Mouse (Mus musculus): ENCODE results near the gene Rbms2.

The Rbms2 gene

DNA sequence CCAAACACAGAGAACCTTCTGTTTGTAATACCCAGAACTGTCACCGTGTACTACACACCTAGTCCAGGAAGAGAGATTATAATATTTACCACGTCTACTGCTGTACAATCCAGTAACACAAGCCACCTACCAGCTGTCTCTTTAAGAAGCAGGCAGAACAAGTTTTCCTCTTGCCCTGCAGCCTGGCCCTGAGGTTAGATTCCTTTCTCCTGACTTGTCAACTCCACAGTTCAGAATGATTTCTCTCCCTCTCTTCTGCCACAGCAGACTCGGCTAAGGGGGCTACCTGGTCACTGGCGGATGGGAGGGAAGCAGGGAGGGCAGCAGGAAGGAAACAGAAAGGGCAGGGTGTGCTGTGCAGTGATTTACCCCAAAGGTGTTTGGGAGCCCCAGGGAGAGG, 36.4 kb downstream of the Rbms2 start:
- CTCF ChIA-PET = no interaction called here

- CTCF ChIA-PET = interaction anchor here (0.7 kb wide), 1 partner anchor 25 kb away, joined by 3 read pairs; no protein-coding TSS in a partner anchor
Observed at GRCm38 (mm10) chr10:128142165-128142564, 37.9 kb downstream of the Rbms2 start.

DNA sequence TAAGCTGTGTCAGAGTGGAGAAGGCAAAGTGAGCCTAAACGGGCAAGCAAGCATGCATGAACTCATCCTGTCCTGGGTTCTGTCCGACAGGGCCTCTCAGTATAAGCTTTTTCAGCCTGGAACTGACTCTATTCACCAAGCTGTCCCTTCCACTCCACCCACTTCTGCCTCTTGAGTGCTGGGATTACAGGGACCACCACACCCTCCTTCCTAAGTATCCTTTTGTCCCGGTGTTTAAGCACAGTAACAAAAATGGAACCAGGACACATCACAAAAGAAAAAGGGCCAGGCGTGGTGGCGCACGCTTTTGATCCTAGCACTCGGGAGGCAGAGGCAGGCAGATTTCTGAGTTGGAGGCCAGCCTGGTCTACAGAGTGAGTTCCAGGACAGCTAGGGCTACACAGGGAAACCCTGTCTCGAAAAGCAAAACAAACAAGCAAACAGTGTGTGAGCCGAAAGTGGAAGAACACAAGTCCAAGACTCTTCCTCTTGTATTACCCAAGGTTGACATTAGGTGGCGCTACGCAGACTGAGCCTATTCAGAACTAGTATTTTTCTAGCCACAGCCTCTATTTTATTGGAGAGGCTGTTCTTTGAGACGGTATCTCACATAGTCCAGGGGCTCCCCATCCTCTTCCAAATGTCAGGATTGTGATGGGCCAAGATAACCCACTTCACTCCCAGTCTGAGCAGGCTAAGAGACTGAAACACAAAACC, 39.7 kb downstream of the Rbms2 start:
- CTCF ChIA-PET = interaction anchor here (0.6 kb wide), 1 partner anchor 85 kb away, joined by 3 read pairs; no protein-coding TSS in a partner anchor

DNA sequence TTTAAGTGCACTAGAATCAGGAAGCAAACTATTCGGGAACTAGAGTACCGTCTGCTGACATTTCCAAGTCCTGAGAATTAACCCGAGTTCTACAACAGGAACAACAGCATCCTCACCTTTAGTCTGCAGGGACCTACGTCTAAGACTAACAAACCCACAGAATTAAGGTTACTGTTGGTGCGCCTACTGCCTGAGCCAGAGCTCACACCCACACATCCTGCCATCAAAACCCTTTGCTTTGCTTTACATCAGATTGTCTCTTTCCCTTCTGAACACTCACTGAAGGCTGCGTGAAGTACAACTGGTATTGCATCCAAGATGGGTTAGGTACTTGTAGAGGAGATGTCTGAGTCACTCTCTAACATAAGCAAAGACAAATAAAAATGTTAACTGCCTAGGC, 44.7 kb downstream of the Rbms2 start:
- CTCF ChIA-PET = no interaction called here

DNA sequence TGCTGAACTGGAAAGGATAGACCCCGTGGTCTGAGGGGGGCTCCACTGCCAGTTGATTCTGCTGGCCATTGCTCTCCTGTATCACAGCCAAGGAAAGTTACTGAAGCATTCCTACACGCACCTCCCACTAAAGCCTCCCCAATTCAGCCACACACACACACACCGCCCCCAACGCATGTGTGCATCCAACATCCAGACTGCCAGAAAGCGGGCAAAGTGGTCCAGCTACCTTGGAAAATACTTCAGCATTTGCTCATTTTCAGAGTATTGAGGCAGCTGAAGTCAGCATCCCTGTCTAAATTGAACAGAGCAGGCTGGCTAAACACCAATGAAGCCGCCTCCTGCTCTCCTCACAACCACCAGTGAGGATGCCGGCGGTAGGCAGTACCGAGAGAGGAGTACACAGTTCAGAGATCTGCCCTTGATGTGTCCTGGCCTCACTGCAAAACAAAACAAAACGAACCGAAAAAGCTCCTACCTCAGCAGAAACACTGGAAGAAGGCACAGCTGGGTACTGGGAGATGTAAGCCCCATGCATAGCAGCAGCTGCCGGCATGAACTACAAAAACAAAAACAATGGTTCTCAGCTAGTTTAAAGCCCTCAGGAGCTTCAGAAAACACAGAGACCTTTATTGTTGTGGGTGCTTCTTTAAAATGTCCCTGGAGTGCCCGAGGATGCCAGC, 46.3 kb downstream of the Rbms2 start:
- CTCF ChIA-PET = no interaction called here

- CTCF ChIA-PET = no interaction called here
Observed at GRCm38 (mm10) chr10:128131812-128132211, 48.3 kb downstream of the Rbms2 start.

DNA sequence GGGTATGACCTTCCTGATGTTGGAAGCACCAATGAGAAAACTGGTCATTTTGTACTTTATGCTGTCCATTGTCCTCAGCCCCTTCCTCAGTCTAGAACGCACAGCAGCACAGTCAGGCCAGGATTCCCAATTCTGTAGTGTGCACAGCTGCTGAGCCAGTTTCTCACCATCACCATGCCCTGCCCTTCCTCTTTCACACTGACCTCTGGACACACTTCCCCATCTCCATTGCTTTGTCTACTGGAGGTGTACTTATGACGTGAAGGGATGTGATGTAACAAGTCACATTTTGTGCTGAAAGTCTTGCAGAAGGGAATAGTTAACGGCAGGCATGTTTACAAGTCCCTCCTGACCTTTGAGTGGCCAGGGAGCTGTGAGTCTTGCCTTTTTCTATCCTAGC, 48.8 kb downstream of the Rbms2 start:
- CTCF ChIA-PET = no interaction called here

- CTCF ChIA-PET = no interaction called here
Observed at GRCm38 (mm10) chr10:128128143-128128542, 52.0 kb downstream of the Rbms2 start.

- CTCF ChIA-PET = no interaction called here
Observed at GRCm38 (mm10) chr10:128127497-128127896, 52.6 kb downstream of the Rbms2 start.

- CTCF ChIA-PET = no interaction called here
Observed at GRCm38 (mm10) chr10:128125951-128126350, 54.1 kb downstream of the Rbms2 start.

- CTCF ChIA-PET = no interaction called here
Observed at GRCm38 (mm10) chr10:128124831-128125230, 55.3 kb downstream of the Rbms2 start.

DNA sequence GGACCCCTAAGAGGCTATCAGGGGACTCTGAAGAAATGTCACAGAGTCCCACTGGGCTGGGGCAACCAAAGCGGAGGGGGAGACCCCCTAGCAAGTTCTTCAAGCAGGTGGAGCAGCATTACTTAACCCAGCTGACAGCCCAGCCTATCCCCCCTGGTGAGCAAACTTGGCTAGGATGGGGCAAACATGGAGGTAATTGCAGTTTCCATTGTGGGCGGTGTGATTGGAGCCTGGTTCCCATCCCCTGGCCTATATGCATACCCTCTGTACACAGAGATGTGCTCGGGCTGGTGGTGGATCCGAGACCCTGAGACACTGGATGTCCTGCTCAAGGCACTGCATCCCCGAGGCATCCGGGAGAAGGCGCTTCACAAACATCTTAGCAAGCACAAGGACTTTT, 56.3 kb downstream of the Rbms2 start:
- CTCF ChIA-PET = no interaction called here

GRCm38 (mm10) chr10:128111227-128111626, 68.9 kb downstream of the Rbms2 start:
- CTCF ChIA-PET = interaction anchor here (0.6 to 1.1 kb wide), 4 partner anchors 9 to 653 kb away, joined by 3 to 6 read pairs (median 4); no protein-coding TSS in a partner anchor

GRCm38 (mm10) chr10:128110103-128110761, 69.9 kb downstream of the Rbms2 start:
- CTCF ChIA-PET = no interaction called here

GRCm38 (mm10) chr10:128097587-128097971, 82.5 kb downstream of the Rbms2 start:
- CTCF ChIA-PET = interaction anchor here (1.5 kb wide), 1 partner anchor 15 kb away, joined by 3 read pairs; the partner anchor contains the start of gene Atp5b

DNA sequence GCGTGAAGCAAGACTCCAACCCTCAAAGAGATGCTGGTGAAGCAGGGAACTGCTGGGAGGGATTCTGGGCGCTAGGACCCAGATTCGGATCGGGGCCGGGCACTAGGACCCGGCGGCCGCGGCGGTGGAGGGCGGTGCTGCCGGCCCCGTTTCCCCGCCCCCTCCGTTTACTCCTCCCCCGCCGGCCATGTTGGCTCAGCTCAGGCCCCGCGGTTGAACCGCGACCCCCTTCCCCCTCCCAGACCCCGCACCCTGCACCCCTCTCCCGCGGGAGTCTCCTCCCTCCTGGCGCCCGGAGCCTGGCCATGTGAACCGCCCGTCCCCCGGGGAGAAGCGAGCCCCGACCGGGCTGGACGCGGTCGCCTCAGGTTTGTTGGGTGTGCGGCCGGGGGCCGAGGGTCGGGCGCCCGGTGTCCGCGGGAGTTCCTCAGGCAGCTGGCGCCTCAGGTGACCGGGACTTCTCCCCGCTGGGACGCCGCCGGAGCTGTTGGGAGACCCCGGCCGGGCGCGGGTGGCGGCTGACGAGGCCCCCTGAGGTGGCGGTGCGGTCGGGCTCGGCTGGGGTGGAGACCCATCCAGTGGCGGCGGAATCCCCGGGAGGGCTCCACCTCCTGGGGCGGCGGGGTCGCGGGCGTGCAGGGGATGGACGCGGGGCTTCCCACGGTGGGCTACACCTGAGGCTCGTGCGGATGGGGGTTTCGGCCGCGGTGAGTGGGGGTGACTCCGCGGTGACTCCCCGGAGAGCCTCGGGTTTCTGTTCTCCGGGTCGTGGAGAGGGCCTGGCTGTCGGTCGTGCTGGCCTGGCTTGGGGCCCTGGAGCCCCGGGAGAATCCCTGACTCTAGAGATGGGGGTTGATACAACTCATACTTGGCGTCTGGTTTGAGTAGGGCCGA, 83.2 kb downstream of the Rbms2 start:
- CTCF ChIA-PET = interaction anchor here (0.5 to 1.5 kb wide), 2 partner anchors 14 to 709 kb away, joined by 3 read pairs; partner anchors contain the start of gene Atp5b

DNA sequence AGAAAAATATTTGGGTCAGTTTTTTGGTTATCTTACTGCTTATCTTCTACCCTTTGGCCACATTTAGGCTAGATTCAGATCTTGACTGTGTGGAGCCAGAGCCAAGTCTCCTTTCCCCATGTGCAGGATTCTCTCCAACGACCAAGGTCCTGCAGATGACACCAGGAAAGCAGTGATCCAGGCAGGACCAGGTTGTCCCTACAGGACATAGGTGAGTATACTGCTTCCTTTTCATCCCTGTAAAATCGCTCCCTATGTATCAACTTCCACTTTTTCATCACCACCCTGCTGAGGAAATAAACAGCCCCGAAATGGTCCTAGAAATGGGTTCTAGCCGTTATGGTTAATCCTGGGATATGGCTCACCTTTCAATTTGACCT, 83.8 kb downstream of the Rbms2 start:
- CTCF ChIA-PET = no interaction called here

DNA sequence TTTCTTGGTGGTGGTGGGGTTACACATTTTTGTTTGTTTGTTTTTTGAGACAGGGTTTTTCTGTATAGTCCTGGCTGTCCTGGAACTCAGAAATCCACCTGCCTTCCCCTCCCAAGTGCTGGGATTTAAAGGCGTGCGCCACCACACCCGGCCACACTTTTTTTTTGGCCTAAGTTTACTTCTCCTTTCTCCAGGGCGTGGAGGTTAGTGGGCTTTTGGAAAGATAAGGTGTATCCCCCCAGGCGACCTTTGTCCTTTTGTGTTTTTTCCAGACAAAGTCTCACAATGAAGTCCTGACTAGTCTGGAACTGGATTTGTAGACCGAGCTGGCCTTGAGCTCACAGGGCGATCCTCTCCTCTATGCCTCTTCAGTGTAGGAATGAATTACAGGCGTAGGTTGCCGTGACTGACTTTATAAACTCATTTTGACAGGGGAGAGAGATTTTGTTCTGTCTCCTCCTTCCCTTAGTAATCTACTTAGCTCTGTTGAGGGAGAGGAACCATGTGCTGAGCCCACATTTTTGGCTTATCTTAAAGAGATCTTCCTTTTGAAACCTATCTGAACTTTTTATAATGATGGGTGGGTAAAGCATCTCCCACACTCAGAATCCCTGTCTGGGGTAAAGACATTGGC, 85.0 kb downstream of the Rbms2 start:
- CTCF ChIA-PET = interaction anchor here (0.6 to 1.0 kb wide), 5 partner anchors 18 to 653 kb away, joined by 3 to 5 read pairs (median 4); no protein-coding TSS in a partner anchor

- CTCF ChIA-PET = interaction anchor here (0.6 to 1.0 kb wide), 5 partner anchors 17 to 654 kb away, joined by 3 to 5 read pairs (median 4); no protein-coding TSS in a partner anchor
Observed at GRCm38 (mm10) chr10:128094340-128094968, 85.6 kb downstream of the Rbms2 start.

Data from spleen, embryonic (tissue).